Mouse (Mus musculus) brain, embryonic 14.5 days (tissue): ENCODE measurements around the gene Fam129a. TPM values are rescaled to one million over a fixed set of nuclear protein-coding genes. Genes with fewer than 3 reads are reported as not detected.

Experiments used
- DNase-seq: peaks from one replicate; pipeline ENCODE4 v3.0.0-alpha.2; 2011; ENCODE audit warnings: low read depth
- CTCF ChIP-seq: fragments of 200-500 bp; IDR thresholded peaks from 2 replicates; pipeline ENCODE4 v1.5.1; 2012; ENCODE audit warnings: inconsistent platforms, mild to moderate bottlenecking, moderate library complexity, borderline replicate concordance; ENCODE audit not compliant: insufficient read depth, insufficient read length; ENCODE audit errors: extremely low read depth
- POLR2A ChIP-seq: fragments of 200-500 bp; IDR thresholded peaks from 2 replicates; pipeline ENCODE4 v1.6.1; 2012; ENCODE audit warnings: mild to moderate bottlenecking, inconsistent platforms, borderline replicate concordance; ENCODE audit not compliant: poor library complexity, insufficient read depth, insufficient read length, severe bottlenecking; ENCODE audit errors: extremely low read depth
- polyA plus RNA-seq: library from polyadenylated mRNA; depleted of rRNA; stranded (reverse); fragments of >200 nt; gene quantifications from 2 replicates; pipeline ENCODE4 v1.2.3, GENCODE M21; 2012; rRNA removed

Gene Fam129a
- polyA plus RNA-seq, 1 experiment = 0.90 TPM

- peak; percentile 3 for DNase-seq
- TF ChIP-seq CTCF = no peak
- TF ChIP-seq POLR2A = no peak
Measured at GRCm38 (mm10) chr1:151754028-151754489, 183.1 kb downstream of the Fam129a start.

GRCm38 (mm10) chr1:151754881-151755659, 184.1 kb downstream of the Fam129a start, which contains the start of gene Edem3:
Edem3 (plus strand) TSS chr1:151755371.
- TF ChIP-seq POLR2A = peak; percentile 91
- no peak for TF ChIP-seq CTCF

GRCm38 (mm10) chr1:151755660-151756424, 184.9 kb downstream of the Fam129a start:
- DNase-seq = peak; percentile 16
- TF ChIP-seq CTCF = no peak
- no peak for TF ChIP-seq POLR2A

More at GRCm38 (mm10) chr1:151754881-151755659, 184.1 kb downstream of the Fam129a start, which contains the start of gene Edem3:
- DNase-seq = peak; percentile 100

- no peak for TF ChIP-seq POLR2A
- TF ChIP-seq CTCF = no peak
- no peak for DNase-seq
Measured at GRCm38 (mm10) chr1:151756425-151756728, 185.4 kb downstream of the Fam129a start.

GRCm38 (mm10) chr1:151758301-151758700, 187.3 kb downstream of the Fam129a start:
- no peak for DNase-seq
- TF ChIP-seq CTCF (no peak), POLR2A (no peak)

GRCm38 (mm10) chr1:151758991-151759390, 188.0 kb downstream of the Fam129a start:
- TF ChIP-seq POLR2A = no peak
- TF ChIP-seq CTCF = no peak
- no peak for DNase-seq

GRCm38 (mm10) chr1:151764236-151764635, 193.2 kb downstream of the Fam129a start:
- TF ChIP-seq POLR2A (no peak), CTCF (no peak)
- no peak for DNase-seq

GRCm38 (mm10) chr1:151766166-151766565, 195.2 kb downstream of the Fam129a start:
- TF ChIP-seq CTCF (no peak), POLR2A (no peak)
- no peak for DNase-seq

GRCm38 (mm10) chr1:151766976-151767654, 196.1 kb downstream of the Fam129a start:
- DNase-seq = no peak
- no peak for TF ChIP-seq POLR2A
- TF ChIP-seq CTCF = no peak

GRCm38 (mm10) chr1:151769200-151769913, 198.4 kb downstream of the Fam129a start:
- DNase-seq = peak; percentile 68
- no peak for TF ChIP-seq POLR2A
- TF ChIP-seq CTCF = no peak

Other genes with a start within 250 kb of the Fam129a start
- 203 and 240 TPM in 2 replicates for gene Ivns1abp, start 226.7 kb upstream of the Fam129a start, polyA plus RNA-seq
- 12.0 and 15.0 TPM in 2 replicates for gene Swt1, start 142.7 kb upstream of the Fam129a start, polyA plus RNA-seq
- gene Trmt1l, start 142.6 kb upstream of the Fam129a start, polyA plus RNA-seq = 33.2 and 33.6 TPM in 2 replicates
- gene Rnf2, start 70.2 kb upstream of the Fam129a start, polyA plus RNA-seq = 115 and 116 TPM in 2 replicates
- 17.0 and 24.1 TPM in 2 replicates for gene Edem3, start 184.2 kb downstream of the Fam129a start, polyA plus RNA-seq